Mouse (Mus musculus) liver, postnatal 0 days (tissue): ENCODE measurements at regions not wholly inside any gene's neighbourhood (a gene's known extent, or its start where the extent isn't known, plus 50 kb on each side); places are given as distances from the start of the nearest gene placed in this dataset.

Experiments used
- CTCF ChIP-seq: sonication (generic); IDR thresholded peaks from 2 replicates; pipeline ENCODE4 v1.5.1; 2016; ENCODE audit warnings: antibody characterized with exemption, low read depth
- EP300 ChIP-seq: IDR thresholded peaks from 2 replicates; pipeline ENCODE4 v1.6.1; 2016; ENCODE audit warnings: antibody characterized with exemption, low read depth, mild to moderate bottlenecking

DNA sequence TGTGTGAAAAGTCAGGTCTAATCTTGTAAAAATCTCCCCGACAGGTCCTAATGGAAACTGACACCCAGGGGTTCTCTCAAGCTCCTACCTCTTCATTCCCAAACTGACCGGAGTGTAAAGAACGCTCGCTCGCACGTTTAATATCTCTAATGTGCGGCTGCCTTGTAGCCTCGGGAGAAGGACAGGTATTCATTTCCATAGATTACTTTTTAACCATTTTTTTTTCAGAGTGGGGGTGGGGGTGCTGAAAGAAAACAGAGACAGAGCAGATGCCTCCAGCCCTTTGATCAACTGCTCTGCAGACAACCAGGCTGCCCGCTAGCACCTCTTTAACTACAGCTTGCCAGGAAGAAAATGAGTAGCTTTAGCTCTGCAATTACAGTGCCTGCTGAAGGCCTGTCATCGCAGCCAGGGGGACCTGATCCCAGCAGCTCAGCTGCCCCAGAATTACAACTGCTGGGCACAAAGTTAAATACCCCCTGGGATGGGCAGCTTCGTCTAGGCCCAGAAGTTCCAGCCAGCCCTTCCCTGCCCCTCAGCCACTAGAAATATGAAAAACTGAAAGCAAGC lies 282.3 kb upstream of the Msx2 start:
- TF ChIP-seq CTCF: no peak
- TF ChIP-seq EP300: no peak
